Comparison of ENCODE assay signal across 20 mouse cellular contexts in the genomic region with DNA sequence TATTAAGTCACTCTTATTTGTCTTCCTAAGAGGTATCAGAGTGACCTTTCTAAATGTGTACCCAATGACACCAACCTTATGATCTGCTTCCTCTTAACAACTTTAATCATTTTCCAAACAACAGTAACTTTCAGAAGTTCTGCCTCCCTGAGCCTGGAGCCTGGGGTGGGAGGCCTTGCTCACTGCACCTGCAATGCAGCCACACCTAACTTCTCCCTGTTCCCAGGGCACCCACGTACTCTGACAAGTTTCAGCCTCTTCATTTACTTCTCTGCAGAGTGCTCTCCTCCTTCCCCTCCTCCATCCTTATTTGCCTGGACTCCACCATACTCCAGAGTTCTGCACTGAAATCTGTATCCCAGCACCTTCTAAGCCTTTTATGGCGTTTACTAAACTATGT. TPM values are rescaled to one million over a fixed set of nuclear protein-coding genes. Genes with fewer than 3 reads are reported as not detected.
DNase-seq lines count a peak whose midpoint lies in the region; ATAC-seq lines count a peak whose summit lies in the region.
"Had no signal": no experiment of that assay in that cellular context is flagged by ENCODE, and none has a peak within 500 bp of the region (broad histone marks: within the 10 kb centered on the region; RNA-seq: fewer than 3 reads in every experiment).

No protein-coding gene starts in this region.

- H3K9me3 ChIP-seq in lung, embryonic 16.5 days (ENCODE audit: control insufficient read depth, low read length), result no peaks in the 10 kb centered on the region
- H3K9me3 ChIP-seq in hindbrain, embryonic 13.5 days, result no peaks in the 10 kb centered on the region
- no peaks in the 10 kb centered on the region for H3K9me3 ChIP-seq in stomach, embryonic 14.5 days (ENCODE audit: control insufficient read depth, low read depth, low read length)
- H3K9me3 ChIP-seq: embryonic facial prominence, embryonic 13.5 days; heart, embryonic 15.5 days had no signal

- ATAC-seq in lung, embryonic 16.5 days (ENCODE audit: low read depth), result peak; percentile 50
- ATAC-seq in hindbrain, embryonic 13.5 days (ENCODE audit: low FRiP score), result no peak
- peak; percentile 85 for ATAC-seq in stomach, embryonic 14.5 days (ENCODE audit: insufficient number of reproducible peaks, insufficient read depth, low FRiP score, low read depth)

- peak overlapping the region; percentile 60 for H3K27ac ChIP-seq in lung, embryonic 16.5 days (ENCODE audit: low read length)
- no peak overlapping the region for H3K27ac ChIP-seq in hindbrain, embryonic 13.5 days
- H3K27ac ChIP-seq in stomach, embryonic 14.5 days (ENCODE audit: low read length), result no peak overlapping the region
- H3K27ac ChIP-seq: heart, adult 2 months; heart, embryonic 15.5 days; liver, embryonic 14.5 days; macrophage had no signal

- H3K27me3 ChIP-seq in lung, embryonic 16.5 days (ENCODE audit: control insufficient read depth, insufficient read depth, low read depth, low read length), result peaks cover 6% of the 10 kb centered on the region; the same call in 1 of the 2 replicates
- H3K27me3 ChIP-seq in hindbrain, embryonic 13.5 days, result 0 out of 2 replicates have a peak, but pooled peaks cover 5% of the 10 kb centered on the region
- no peaks in the 10 kb centered on the region for H3K27me3 ChIP-seq in stomach, embryonic 14.5 days (ENCODE audit: control insufficient read depth, insufficient read depth, low read length)

- peak overlapping the region; percentile 35; the same call in 1 of the 2 replicates for H3K4me2 ChIP-seq in lung, embryonic 16.5 days (ENCODE audit: low read depth, low read length)
- 0 out of 2 replicates have a peak overlapping the region, but pooled peaks have one; percentile 21 for H3K4me2 ChIP-seq in hindbrain, embryonic 13.5 days
- H3K4me2 ChIP-seq in stomach, embryonic 14.5 days (replicated peaks; ENCODE audit: low read depth, low read length), result no peak overlapping the region

- no peak overlapping the region for H3K9ac ChIP-seq in lung, embryonic 16.5 days (ENCODE audit: low read length)
- no peak overlapping the region for H3K9ac ChIP-seq in hindbrain, embryonic 13.5 days
- H3K9ac ChIP-seq in stomach, embryonic 14.5 days (replicated peaks; ENCODE audit: low read depth, low read length), result no peak overlapping the region
- H3K9ac ChIP-seq: heart, embryonic 15.5 days; liver, embryonic 14.5 days had no signal

- H3K4me3 ChIP-seq in lung, embryonic 16.5 days (ENCODE audit: low read length), result no peak overlapping the region
- H3K4me3 ChIP-seq in hindbrain, embryonic 13.5 days, result no peak overlapping the region
- no peak overlapping the region for H3K4me3 ChIP-seq in stomach, embryonic 14.5 days (ENCODE audit: low read depth, low read length)
- H3K4me3 ChIP-seq: heart, adult 2 months had no signal

- 44% methylated on average over 2 of the region's 2 CpGs for WGBS in lung, embryonic 16.5 days
- WGBS in hindbrain, embryonic 13.5 days, result 30% methylated on average over 2 of the region's 2 CpGs
- WGBS in stomach, embryonic 14.5 days, result 54% methylated on average over 2 of the region's 2 CpGs

- H3K36me3 ChIP-seq in lung, embryonic 16.5 days (ENCODE audit: control insufficient read depth, insufficient read depth, low read length), result no peaks in the 10 kb centered on the region
- H3K36me3 ChIP-seq in hindbrain, embryonic 13.5 days, result no peaks in the 10 kb centered on the region
- no peaks in the 10 kb centered on the region for H3K36me3 ChIP-seq in stomach, embryonic 14.5 days (ENCODE audit: control insufficient read depth, insufficient read depth, low read length)
- H3K36me3 ChIP-seq: embryonic facial prominence, embryonic 13.5 days; heart, embryonic 15.5 days had no signal

- no peak for DNase-seq in lung, postnatal 36 days
- peak; percentile 5 for DNase-seq in brain, adult 2 months (ENCODE audit: low read depth, low spot score)
- no peak for DNase-seq in MN1 (ENCODE audit: low spot score)
- DNase-seq in kidney, adult 8-10 months, result no peak
- DNase-seq: adrenal gland, adult 8-10 months; cerebellum, postnatal 10 days; gastrocnemius, postnatal 25 days; heart, adult 2 months; kidney, adult 9 months; kidney, postnatal 25 days; right cerebral cortex, postnatal 14 days; spleen, adult 18-20 months had no signal

- 0 out of 2 replicates have a peak, but pooled peaks cover 3% of the 10 kb centered on the region for H3K4me1 ChIP-seq in lung, embryonic 16.5 days (replicated peaks; ENCODE audit: control insufficient read depth, insufficient read depth, low read length)
- H3K4me1 ChIP-seq in hindbrain, embryonic 13.5 days (replicated peaks), result peaks cover 22% of the 10 kb centered on the region
- H3K4me1 ChIP-seq in stomach, embryonic 14.5 days (ENCODE audit: control insufficient read depth, insufficient read depth, low read length), result peaks cover 4% of the 10 kb centered on the region

RNA-seq across cellular contexts. Expression of gene Ndnf, which starts 1.4 kb away (rescaled TPM):
- polyA plus RNA-seq in lung, embryonic 16.5 days (2015; fragmentation: Nextera tagmentation; extraction: Ambion mirVana), result 68.0 and 78.5 TPM in 2 replicates
- 8.3 and 11.5 TPM in 2 replicates for polyA plus RNA-seq in hindbrain, embryonic 13.5 days (2015; fragmentation: Nextera tagmentation; extraction: Ambion mirVana)
- 10.1 and 10.2 TPM in 2 replicates for polyA plus RNA-seq in stomach, embryonic 14.5 days (2014; fragmentation: Nextera tagmentation; extraction: Ambion mirVana)
- polyA plus RNA-seq: C2C12 had no signal
